Mouse (Mus musculus): Measurements from ENCODE around the gene Tgfb2. TPM values are rescaled to one million over a fixed set of nuclear protein-coding genes. Genes with fewer than 3 reads are reported as not detected.

Gene Tgfb2
- polyA plus RNA-seq, 1 experiment from 2014 or later, result 17.2 TPM

GRCm38 (mm10) chr1:186575074-186575473 is 130.7 kb downstream of the Tgfb2 start:
- Histone ChIP-seq H3K4me3 (ENCODE audit: low read depth, low read length) (no peak overlapping the region), H3K36me3 (ENCODE audit: control insufficient read depth, insufficient read depth, low read length) (no peaks in the 10 kb centered on the region), H3K27me3 (ENCODE audit: control insufficient read depth, insufficient read depth, low read length) (no peaks in the 10 kb centered on the region), H3K4me1 (replicated peaks; ENCODE audit: control insufficient read depth, insufficient read depth, low read length) (no peaks in the 10 kb centered on the region), H3K27ac (ENCODE audit: low read depth, low read length) (no peak overlapping the region), H3K4me2 (ENCODE audit: low read depth, low read length, severe bottlenecking) (no peak overlapping the region), H3K9me3 (ENCODE audit: control insufficient read depth, low read length) (no peaks in the 10 kb centered on the region), H3K9ac (ENCODE audit: low read length) (no peak overlapping the region)
- 92% methylated on average over 7 of the region's 7 CpGs for WGBS
- DNase-seq (ENCODE audit: low spot score) (no peak), ATAC-seq (replicated peaks; ENCODE audit: low FRiP score) (no peak)

Other genes with a start within 250 kb of the Tgfb2 start
- gene Rrp15, start 43.4 kb upstream of the Tgfb2 start, polyA plus RNA-seq (2014; fragmentation: Nextera tagmentation; extraction: Ambion mirVana), result 64.5 and 69.4 TPM in 2 replicates

All from forebrain, embryonic 11.5 days (tissue).